Comparison of ENCODE assay signal across 20 mouse cellular contexts in the genomic region with DNA sequence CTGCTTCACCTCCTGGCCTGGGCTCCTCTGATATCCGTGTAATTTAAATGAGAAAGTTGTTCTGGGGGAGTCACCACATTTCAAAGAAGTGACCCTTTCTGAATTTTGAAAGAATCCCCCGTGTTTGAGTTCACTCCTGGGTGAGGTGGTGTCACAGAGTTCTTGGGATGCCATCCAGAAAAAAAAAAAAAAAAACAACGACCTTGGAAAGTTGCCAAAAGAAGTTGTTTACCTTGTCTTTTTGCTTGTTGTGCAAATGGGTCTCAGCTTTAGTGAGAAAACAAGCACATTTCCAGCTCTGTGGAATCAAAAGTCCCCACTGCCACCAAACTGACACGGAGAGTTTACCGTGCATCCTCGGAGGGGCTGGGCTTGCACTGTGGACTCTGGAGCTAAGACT.
"Had no signal": no experiment of that assay in that cellular context is flagged by ENCODE, and none has a peak within 500 bp of the region (broad histone marks: within the 10 kb centered on the region; RNA-seq: fewer than 3 reads in every experiment).

No protein-coding gene starts in this region.

- H3K27me3 ChIP-seq: intestine, embryonic 15.5 days; kidney, embryonic 15.5 days; limb, embryonic 15.5 days; midbrain, embryonic 12.5 days; midbrain, embryonic 15.5 days; neural tube, embryonic 12.5 days; stomach, embryonic 15.5 days had no signal

- H3K4me1 ChIP-seq: intestine, embryonic 15.5 days; kidney, embryonic 15.5 days; limb, embryonic 12.5 days; limb, embryonic 15.5 days; midbrain, embryonic 15.5 days; neural tube, embryonic 15.5 days; stomach, embryonic 15.5 days had no signal

- H3K27ac ChIP-seq: intestine, embryonic 15.5 days; kidney, embryonic 15.5 days; limb, embryonic 12.5 days; limb, embryonic 15.5 days; liver, embryonic 14.5 days; macrophage; midbrain, embryonic 12.5 days; midbrain, embryonic 15.5 days; neural tube, embryonic 12.5 days; neural tube, embryonic 15.5 days; stomach, embryonic 15.5 days had no signal

- H3K36me3 ChIP-seq: intestine, embryonic 15.5 days; kidney, embryonic 15.5 days; limb, embryonic 12.5 days; limb, embryonic 15.5 days; midbrain, embryonic 12.5 days; midbrain, embryonic 15.5 days; neural tube, embryonic 12.5 days; neural tube, embryonic 15.5 days; stomach, embryonic 15.5 days had no signal

- H3K4me3 ChIP-seq: intestine, embryonic 15.5 days; kidney, embryonic 15.5 days; limb, embryonic 12.5 days; limb, embryonic 15.5 days; midbrain, embryonic 12.5 days; midbrain, embryonic 15.5 days; neural tube, embryonic 12.5 days; neural tube, embryonic 15.5 days; stomach, embryonic 15.5 days had no signal

- DNase-seq: kidney, postnatal 14 days; kidney, postnatal 4 days; left cerebral cortex, postnatal 4 days; lung, adult 18-20 months; lung, postnatal 14 days; right cerebral cortex, adult 18-20 months; right cerebral cortex, postnatal 14 days; right cerebral cortex, postnatal 4 days; thymus, postnatal 36 days had no signal

- ATAC-seq: intestine, embryonic 15.5 days; midbrain, embryonic 15.5 days had no signal

- H3K9me3 ChIP-seq: intestine, embryonic 15.5 days; kidney, embryonic 15.5 days; limb, embryonic 12.5 days; limb, embryonic 15.5 days; midbrain, embryonic 12.5 days; midbrain, embryonic 15.5 days; neural tube, embryonic 12.5 days; neural tube, embryonic 15.5 days; stomach, embryonic 15.5 days had no signal

- H3K4me2 ChIP-seq: intestine, embryonic 15.5 days; kidney, embryonic 15.5 days; limb, embryonic 12.5 days; limb, embryonic 15.5 days; midbrain, embryonic 12.5 days; midbrain, embryonic 15.5 days; neural tube, embryonic 12.5 days; neural tube, embryonic 15.5 days; stomach, embryonic 15.5 days had no signal

- H3K9ac ChIP-seq: intestine, embryonic 15.5 days; kidney, embryonic 15.5 days; limb, embryonic 12.5 days; limb, embryonic 15.5 days; liver, embryonic 14.5 days; midbrain, embryonic 12.5 days; midbrain, embryonic 15.5 days; neural tube, embryonic 12.5 days; neural tube, embryonic 15.5 days; stomach, embryonic 15.5 days had no signal
